Mouse (Mus musculus): ENCODE measurements around the gene Ncoa6.

DNA sequence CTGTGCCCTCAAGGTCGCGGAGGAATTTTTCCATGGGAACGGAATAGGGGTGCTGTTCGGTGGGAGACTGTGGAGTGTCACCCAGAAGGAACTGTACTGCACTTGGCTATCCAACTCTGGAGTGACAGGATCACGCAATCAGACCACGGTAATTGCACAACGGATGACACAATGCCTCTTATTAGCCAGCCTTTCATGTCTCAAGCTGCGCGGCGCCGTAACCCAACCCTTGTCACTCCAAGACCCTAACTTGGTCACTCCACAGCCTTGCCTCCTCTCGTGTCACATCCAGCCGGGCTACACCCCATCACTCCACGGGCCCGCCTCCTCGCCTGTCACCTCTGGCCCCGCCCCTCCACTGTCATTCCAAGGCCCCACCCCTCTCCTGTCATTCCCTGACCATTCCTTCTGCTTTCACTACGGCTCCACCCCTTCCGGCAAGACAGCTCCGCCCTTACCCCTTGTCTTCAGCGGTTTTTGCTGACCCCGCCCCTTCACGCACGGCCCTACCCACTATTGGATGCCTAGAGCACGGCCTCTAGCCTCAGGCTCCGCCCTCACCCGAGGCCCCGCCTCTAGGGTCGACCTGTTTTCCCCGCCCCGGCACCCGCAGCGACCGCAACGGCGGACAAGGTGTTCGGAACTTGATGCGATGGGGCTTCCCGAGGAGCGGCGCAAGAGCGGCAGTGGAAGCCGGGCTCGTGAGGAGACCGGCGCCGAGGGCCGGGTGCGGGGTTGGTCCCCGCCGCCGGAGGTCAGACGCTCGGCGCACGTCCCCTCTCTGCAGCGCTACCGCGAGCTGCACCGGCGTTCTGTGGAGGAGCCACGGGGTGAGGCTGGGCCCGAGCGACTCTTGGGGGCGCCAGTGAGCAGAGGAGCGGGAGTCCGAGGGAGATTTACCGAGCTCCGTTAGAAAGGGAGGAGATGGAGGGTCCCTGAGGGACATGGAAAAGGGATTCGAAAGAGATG lies 44.0 kb upstream of the Ncoa6 start, which contains the start of the genes Acss2 and Ggt7:
- TF ChIP-seq CTCF (IDR thresholded peaks at IDR 0.05; ENCODE audit: low read depth) (peak; percentile 90), EP300 (optimal IDR thresholded peaks at IDR 0.05) (no peak)

Data from stomach, postnatal 0 days (tissue).